Mouse (Mus musculus) skeletal muscle tissue, adult 2 months (tissue): ENCODE data around the gene Slc19a2.
"Not testable (repeated sequence)": the region's sequence is repeated elsewhere in the genome, so short reads cannot be mapped to it uniquely, and the experiment has no call there.

ENCODE experiments used
- DNase-seq: peaks from one replicate; pipeline ENCODE4 v3.0.0-alpha.2; 2012; ENCODE audit warnings: low read depth, low spot score

Gene Slc19a2

DNA sequence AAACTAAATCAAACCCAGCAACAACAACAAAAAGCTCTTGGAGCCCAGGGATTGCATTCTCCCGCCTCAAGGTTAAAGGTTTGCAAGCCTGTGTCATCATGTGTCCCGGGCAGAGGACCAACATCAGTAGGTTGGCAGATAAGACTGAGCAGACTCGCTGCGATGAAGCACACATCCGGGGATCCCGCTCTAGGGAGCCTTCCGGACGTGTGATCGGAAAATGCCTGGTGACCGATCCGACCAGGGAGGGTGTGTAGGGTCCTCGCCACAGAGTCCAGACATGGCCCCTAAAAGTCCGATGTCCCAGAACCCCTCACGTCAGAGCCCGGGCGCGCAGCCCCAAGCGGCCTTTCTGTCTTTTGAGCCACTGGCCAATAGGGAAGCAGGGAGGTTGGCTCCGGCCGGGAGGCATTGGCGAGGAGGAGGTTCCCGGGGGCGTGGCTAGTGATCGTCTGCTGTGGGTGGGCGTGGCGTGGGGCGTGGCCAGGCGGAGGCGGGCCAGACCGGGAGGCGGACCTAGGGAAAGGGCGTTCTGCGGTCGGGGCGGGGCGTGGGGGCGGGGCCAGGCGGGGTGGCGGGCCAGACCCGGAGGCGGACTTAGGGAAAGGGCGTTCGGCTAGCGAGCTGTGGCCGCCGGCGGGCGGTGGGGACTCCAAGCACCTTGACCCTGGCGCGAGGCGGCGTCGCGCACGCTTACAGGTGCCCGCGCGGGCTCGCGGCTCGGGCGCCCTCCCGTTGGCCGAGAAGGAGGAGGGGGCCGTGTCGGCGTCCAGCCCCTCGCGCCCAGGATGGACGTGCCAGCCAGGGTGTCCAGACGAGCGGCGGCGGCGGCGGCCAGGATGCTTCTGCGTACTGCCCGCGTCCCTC is at the start of gene Slc19a2:
Gene Slc19a2, plus strand, starts transcription at position 582 of the 867 bp plus-strand sequence.
- DNase-seq: peak; percentile 98

DNA sequence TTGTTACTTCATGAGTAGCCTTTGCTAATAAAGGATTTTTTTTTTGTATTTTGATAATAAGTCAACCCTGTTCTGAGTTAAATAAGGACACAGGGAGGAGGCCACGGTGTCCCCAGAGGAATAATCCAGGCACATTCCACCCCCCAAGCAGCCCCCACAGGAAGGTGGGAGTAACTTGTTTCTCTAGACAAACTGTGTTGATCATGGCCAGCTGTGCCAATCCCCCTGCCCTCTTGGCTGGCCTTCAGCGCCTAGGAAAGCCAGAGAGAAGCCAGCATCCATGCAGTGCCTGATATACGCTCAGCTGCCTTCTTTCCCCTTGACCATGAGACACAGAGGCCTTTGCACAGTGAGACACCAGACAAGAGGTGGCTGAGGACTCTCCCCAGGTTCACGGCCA is 49.3 kb upstream of the Slc19a2 start:
- no peak for DNase-seq

DNA sequence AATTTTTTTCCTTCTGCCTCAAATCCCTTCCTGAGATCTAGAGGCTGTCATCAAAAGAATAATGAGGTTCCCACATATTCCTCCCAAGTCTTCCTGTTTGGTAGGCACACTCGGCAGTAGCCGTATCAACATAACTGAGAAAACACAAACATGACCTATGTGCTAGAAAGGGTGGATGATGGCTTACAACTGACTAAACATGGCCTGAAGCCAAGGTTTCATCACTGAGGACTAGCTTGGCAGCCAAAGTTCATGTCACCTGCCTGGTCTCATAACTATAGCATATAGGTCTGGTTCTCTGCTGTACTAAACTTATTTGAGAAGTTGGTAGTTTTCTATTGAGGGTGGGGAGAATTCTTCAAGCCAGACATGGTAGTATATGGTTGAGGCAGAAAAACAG is 40.4 kb upstream of the Slc19a2 start:
- DNase-seq: no peak

DNA sequence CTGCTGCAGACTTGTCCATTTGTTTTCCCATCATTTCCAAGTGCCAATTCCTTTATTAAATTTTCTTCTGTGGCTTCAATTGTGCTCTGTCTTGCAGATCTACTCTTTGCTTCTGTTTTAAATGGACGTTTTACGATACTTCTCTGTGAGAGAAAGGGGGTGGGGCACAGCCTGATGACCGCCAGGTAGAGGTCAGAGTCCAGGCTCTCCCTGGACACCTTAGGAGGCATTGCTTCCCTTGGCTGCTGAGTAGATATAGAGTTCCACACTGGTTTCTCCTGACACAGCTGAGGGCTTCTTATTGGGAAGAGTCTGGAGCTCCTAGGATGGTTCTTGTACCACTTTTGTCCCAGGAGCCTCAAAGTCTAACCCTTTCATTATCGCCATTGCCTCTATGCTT is 37.9 kb upstream of the Slc19a2 start:
- DNase-seq: no peak

DNA sequence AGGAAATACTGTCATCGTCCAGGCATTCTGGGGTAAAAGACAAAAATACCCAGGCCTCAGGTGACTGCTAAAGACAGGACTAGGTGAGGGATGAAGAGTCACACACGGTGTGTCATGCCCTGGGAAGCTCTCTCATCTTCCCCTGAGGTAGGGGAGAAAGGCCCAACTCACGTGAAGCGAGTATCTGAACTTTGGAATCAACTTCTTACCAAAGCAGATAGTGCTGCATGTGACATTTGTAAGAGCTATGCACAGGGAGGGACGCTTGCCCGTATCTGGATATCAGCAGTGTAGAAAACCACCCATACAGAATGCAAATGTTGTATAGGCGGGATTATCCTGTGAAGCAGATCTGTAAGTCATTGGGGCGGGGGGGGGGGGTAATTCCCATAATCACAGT is 36.2 kb upstream of the Slc19a2 start:
- no peak for DNase-seq

DNA sequence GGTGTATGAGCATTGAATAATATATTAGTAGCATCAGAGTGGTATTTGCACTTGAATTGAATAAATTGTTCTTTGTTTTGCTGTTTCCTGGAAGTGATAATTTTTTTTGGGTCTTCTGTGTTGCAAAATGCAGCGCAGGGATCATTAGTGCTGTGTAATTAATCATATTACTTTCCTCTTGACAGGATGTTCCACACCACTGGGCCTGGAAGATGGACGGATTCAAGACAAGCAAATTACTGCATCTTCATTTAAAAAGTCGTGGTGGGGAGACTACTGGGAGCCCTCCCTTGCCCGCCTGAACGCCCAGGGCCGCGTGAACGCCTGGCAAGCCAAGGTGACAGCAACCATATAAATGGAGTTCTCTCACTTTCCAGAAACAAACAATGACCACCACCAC is 34.7 kb upstream of the Slc19a2 start:
- no peak for DNase-seq

DNA sequence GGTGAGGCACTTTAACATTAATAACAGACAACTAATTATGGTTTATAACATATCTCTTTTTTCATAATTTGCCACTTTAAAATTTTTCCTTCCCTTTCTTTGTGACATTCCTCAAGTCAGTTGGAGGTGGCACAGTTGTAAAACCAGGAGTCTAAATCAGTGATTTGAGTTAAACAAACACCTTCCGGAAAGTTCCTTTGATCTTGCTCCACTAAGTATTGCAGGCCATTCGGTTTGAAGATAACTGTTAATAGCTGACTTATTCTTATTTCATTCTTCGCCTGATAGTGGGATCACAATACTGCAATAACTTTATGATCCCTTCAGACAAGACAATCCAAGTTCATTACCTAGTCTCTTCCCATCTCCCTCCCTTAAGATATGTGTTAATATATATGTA is 33.7 kb upstream of the Slc19a2 start:
- DNase-seq: no peak

DNA sequence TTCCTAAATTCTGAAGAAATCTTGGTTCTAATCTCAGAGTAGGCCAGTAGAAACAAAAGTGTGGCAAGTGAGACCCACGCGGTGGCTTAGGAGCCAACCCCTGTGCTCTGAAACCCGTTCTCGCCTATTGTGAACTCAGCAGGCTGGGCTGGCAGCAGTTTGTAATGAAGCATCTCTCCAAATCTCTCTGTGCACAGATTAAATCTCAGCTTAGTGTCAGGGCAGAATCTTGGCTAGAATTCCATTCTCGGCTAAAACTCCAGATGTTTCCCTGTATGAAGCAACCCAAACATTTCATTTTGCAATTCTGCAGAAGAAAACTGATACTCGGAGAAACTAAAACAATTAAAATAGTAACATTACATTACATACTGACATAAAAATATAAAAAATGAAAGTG is 33.3 kb upstream of the Slc19a2 start:
- peak; percentile 27 for DNase-seq

DNA sequence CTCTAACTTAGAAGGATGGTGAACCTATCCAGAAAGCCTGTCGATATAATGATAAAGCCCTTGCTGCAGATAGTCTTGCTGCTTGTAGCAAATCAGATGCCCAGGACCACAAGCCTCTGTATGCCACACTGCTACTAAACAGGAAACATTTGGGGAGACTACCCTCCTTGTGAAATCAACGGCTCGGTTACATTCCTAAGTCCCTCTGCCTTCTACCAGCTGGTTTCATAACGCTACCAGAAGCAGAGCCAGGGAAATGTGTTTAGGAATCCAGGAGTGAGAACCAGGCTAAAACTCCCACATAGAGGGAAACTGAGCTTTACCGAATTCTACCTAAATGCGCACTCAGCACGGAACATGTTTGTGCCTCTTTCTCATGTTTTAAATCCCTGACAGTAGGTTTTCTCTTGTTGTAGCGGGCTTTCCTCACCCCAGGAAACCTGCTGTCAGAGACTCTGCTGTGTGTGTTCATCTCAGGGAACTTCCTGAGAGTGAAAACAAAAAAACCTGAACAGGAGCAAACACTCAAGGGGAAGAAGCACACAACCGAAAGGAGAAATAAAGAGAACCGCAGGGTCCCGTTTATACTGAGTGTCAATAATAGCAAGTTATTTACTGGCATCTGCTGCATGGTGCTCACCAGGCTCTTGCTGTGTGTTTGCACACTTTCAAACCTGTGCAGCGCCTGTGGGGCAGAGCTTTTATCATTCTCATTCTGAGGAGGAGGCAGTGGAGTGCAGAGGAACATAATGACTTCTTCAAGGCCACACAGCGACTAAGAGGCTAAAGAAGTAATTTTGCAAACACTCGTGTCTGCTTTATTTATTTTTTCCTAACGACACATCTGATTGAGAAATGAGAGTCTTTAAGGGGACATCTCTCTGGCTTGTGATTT is 30.8 kb upstream of the Slc19a2 start:
- DNase-seq: no peak

DNA sequence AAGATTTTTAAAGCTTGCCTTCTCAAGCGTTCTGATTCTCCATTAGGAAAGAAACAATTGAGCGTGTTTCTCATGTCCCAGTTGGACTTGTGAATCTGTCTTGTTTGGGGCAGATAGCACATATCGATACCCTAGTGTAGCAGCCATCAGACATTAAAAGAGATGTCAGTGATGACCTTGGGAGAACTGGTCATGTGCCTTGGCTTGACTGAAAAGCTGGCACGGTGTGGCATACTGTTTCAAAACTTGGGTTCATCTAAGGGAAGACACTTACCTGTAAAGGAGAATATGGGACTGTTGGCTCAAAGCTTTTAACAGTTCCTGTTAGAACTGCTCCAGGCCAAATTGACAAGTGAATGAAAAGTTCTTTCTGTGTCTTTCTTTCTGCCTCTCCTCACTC is 28.6 kb upstream of the Slc19a2 start:
- DNase-seq: no peak

DNA sequence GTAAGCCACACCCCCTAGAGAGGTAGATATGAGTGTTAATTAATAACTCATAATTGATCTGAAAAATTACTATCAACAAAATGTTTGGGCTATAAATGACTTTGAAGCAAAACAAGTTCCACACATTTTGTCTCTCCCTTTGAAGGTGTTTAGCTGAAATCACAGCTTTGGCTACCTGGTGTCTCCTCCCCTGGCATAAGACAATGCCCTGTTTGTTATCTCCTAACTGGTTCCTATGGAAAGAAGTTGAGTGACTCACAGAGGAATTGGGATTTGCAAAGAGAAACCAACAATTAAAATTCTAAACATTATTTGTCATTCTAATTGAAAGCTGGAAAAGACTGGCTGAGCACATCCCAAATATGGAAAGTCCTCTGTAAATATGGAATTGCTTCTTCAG is 25.8 kb upstream of the Slc19a2 start:
- no peak for DNase-seq

DNA sequence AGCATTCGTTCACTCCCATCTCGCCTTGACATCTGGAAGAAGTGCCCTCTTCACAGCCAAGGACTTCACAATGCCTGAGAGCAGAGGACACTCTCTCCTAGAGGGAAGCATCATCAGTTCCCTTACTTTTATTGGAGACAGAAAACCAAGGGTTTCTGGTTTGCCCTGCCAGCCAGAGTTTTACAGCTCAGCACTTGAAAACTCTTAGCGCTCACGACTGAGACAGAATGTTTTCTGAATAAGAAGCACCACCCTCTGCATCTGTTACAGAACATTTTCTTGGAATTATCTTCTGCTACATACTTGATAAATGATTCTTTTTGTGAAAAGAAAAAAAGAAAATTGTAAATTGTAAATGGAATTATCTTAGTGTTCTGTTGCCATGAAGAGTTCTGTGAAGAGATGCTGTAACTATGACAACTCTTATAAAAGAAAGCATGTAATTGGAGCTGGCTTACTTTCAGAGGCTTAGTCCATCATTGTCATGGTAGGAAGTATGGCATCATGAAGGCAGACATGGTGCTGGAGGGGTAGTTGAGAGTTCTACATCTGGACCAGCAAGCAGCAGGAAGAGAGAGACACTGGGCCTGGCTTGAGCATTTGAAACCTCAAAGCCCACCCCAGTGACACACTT is 16.8 kb upstream of the Slc19a2 start:
- not testable (repeated sequence) for DNase-seq

DNA sequence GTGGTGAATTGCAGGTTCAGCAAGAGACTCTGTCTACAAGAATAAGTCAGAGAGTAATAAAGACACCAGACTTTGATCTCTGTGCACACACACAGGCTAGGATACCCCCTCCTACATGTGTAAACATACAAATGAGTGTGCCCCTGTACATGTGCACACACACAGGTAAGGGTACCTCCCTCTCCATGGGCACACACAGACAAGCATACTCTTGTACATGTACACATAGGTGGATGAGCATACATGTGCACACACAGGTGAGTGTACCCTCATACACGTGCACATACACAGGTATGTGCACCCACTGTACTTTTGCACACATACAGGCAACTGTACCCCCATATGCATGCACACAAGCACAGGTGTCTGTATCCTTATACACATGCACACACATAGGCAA is 15.4 kb upstream of the Slc19a2 start:
- no peak for DNase-seq

DNA sequence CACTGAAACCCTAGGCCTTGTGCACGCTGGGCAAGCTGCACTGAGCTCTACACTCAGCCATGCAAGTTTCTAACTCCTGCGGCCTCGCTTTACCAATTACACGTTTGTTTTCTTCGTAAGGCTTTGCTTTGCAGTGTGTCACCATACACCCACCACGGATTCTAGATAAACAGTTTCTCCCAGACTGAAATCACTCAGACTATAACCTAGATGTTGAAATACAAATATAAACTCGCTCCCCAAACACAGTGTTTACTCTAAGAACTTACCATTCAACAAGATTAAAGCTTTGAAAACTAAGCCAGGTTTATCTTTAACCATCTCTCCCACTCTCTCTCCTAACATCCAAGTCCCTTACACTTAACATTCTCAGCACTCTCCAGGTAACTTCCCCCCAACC is 13.8 kb upstream of the Slc19a2 start:
- DNase-seq: no peak

DNA sequence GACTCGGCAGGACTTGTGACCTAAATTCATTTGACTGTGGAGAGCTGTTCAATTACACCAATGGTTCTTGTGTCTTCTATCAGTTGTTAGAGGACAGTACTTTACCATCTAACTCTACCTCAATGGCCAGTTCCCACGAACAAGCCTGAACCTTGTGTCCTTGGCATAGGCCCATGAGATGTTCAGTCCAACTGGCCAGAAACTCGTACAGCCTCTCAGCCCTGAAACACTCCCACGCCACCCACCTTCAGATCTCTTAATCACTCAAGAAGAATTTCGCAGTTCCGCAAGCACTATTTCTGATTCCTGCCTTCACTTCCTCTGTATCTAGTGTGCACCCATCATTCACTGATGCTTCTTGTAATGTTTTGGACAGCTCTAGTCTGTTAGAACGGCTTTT is 12.8 kb upstream of the Slc19a2 start:
- DNase-seq: peak; percentile 65

DNA sequence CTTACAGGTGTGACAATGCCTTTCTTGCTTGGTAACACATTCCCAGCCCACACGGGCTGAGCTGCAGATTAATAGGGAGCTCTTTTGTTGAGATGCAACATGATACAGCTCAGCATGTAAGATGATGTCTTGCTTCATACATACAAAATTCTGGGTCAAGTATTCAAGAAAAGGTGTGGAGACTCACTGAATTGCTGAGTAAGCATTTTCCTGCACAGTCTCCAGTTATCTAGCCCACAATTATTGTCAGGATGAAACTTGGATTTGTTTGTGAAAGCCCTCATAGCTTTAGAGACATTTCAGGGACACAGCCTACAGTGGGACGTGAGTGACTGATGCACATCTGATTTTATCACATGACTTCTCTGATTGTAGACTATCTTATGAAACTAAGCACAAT is 7.4 kb upstream of the Slc19a2 start:
- DNase-seq: no peak

DNA sequence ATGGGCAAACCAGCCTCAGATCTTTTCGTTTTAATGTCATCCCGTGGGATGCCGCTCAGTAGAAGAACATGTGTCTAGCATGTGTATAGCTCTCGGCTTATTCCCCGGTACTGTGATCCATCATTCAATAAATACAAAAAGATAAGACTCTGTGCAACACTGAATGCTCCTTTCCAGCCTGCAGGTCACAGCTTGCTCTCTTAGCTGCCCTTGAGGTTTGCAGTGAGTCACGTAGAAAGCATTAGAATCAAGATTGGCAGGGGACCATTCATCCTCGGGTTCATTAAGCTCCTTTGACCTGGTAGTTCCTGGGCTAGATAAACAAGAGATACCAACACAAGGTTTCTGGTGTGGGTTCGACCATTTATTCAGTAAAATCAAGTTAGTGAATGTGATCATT is 6.0 kb upstream of the Slc19a2 start:
- no peak for DNase-seq

DNA sequence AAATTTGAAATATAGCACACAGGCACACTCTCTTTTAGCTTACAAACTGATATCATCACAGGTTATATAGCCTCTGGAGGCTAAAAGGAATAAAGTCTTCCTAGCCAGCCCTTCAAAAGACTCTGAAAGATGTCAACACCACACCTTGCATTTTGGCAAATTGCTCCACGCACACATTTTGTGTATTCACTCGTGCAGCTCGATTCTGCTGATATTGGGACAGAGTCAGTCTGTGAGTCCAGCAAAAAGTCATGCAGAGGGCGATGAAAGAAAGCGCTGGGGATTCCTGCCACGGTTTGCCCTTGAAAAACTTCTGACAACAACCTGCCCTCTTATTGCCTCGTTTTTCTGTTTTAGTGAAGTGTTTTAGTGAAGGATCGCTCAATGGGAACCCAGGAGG is 1.4 kb upstream of the Slc19a2 start:
- no peak for DNase-seq

DNA sequence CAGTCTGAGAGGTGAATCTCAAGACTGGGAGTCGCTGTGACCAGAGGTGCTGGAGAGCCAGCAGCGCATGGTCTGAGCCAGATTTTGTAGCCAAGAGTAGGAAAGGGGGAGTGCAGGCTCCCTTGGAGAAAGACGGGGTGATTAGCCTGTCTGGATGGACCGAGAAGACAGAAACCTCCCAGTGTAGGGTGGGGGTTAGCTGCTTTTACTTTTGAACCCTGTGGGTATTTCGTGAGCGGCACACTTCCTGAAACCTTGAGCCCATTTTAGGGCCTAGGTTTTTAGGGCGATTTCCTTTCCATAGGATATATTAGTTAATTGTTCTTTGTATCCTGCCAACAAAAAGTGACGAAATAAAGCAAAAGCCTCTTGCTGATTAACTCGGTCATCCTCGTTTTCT is 875 bp upstream of the Slc19a2 start:
- peak; percentile 46 for DNase-seq

DNA sequence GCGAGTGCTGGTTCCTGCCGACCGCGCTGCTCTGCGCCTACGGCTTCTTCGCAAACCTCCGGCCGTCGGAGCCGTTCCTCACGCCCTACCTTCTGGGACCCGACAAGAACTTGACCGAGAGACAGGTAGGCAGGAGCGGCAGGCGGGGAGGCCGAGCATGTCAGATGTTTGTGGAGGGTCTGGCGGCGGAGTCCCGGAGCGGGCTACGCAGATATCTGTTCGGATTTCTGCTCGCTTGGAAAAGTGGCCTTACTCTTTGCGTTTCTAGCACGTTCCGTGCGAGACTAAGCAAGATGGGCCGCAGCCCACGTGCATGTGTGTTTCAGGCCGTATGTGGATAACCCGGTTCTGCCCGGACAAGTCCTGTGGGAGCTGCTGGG is 476 bp downstream of the Slc19a2 start:
- DNase-seq: peak; percentile 28

DNA sequence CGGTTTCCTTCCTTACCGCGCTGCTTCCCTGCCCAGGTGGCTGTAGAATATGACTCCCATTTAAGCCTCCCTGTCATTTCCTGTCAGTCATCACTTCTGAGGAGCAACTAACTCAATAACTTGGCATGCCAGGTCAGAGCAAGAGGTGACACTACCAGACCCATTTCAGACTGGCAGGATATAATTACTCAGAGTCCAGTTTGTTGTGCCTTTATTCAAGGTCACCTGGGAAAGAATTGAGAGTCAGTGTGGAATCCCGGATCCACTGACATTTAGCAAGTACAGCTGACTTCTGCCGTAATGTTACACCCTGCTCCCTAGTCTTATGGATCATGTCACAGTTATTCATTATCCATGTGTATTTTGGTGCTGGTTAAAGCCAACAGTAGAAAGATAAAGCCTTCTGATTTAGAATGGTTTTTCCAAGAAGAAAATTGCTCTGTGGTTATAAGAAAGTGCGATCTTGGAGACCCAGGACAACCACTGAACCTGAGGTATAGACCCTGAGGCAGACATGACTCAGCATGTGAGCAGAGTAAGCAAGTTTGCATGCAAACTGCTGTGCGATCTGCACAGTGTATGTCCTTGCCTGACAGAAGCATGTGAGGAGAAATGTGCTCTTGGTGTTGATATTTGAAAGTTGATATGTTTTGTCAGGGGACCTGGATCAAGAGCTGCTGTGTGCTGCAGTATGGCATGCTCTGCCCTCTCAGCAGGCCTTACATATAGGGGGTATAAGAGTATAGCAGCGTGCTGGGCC is 1.7 kb downstream of the Slc19a2 start:
- peak; percentile 37 for DNase-seq

DNA sequence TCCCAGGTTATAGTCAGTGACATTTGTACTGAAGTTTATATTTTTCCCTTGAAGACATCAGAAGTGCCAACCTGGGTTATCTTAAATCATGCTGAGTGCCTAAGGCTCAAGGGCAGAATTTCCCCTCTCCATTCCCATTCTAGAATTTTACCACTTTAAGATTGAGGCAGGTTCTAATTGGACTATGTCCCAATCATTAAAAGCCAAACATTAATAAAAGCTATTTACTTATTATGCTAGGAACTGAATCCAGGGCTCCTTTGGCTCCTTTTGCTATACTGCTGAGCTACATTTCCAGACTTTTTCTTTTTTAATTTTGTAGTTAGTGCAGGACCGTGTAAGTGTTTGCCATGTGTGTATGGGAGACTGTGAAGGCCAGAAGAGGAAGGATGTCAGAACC is 2.6 kb downstream of the Slc19a2 start:
- no peak for DNase-seq
